In genomic region chr2:122667856-122668255, GRCm38 (mm10) we compare ENCODE assay signal across 9 mouse cellular contexts. TPM values are rescaled to one million over a fixed set of nuclear protein-coding genes. Genes with fewer than 3 reads are reported as not detected.
DNase-seq lines count a peak whose midpoint lies in the region; ATAC-seq and TF ChIP-seq lines count a peak whose summit lies in the region.
"Had no signal": no experiment of that assay in that cellular context is flagged by ENCODE, and none has a peak within 500 bp of the region (broad histone marks: within the 10 kb centered on the region; RNA-seq: fewer than 3 reads in every experiment).

No protein-coding gene starts in this region.

- no peaks in the 10 kb centered on the region for H3K36me3 ChIP-seq in intestine, embryonic 16.5 days (ENCODE audit: control insufficient read depth, insufficient read depth, low read length)
- H3K36me3 ChIP-seq in intestine, embryonic 15.5 days, result no peaks in the 10 kb centered on the region
- no peaks in the 10 kb centered on the region for H3K36me3 ChIP-seq in ES-Bruce4 (ENCODE audit: control insufficient read depth, insufficient read depth, low read length, poor library complexity, severe bottlenecking)
- H3K36me3 ChIP-seq in stomach, postnatal 0 days (ENCODE audit: control insufficient read depth, insufficient read depth, low read length), result no peaks in the 10 kb centered on the region
- H3K36me3 ChIP-seq: embryonic facial prominence, embryonic 13.5 days had no signal

- no peak for TF ChIP-seq EP300 in ES-Bruce4 (IDR thresholded peaks at IDR 0.05; ENCODE audit: insufficient read depth, low read depth, low read length)
- no peak for TF ChIP-seq EP300 in stomach, postnatal 0 days (optimal IDR thresholded peaks at IDR 0.05)

- intact Hi-C loops in left cerebral cortex, postnatal 25 days (cut with DNase I), result loop anchor here (1.0 kb wide), 1 partner anchor 31 kb away; no protein-coding TSS in a partner anchor

- ATAC-seq in intestine, embryonic 16.5 days, result peak; percentile 10; the same call in 1 of the 2 replicates
- ATAC-seq in intestine, embryonic 15.5 days, result no peak
- ATAC-seq in stomach, postnatal 0 days (ENCODE audit: low FRiP score, low TSS enrichment), result no peak
- ATAC-seq in monocyte, adult 5-6 weeks (replicated peaks; ENCODE audit: insufficient number of reproducible peaks, low FRiP score, low TSS enrichment, poor library complexity, severe bottlenecking), result no peak

- H3K4me1 ChIP-seq in intestine, embryonic 16.5 days (ENCODE audit: control insufficient read depth, insufficient read depth, low read length), result no peaks in the 10 kb centered on the region
- H3K4me1 ChIP-seq in intestine, embryonic 15.5 days (replicated peaks), result no peaks in the 10 kb centered on the region
- H3K4me1 ChIP-seq in ES-Bruce4 (ENCODE audit: control insufficient read depth, insufficient read depth, low read length), result no peaks in the 10 kb centered on the region
- H3K4me1 ChIP-seq in cortical plate, adult 2 months (ENCODE audit: control insufficient read depth, insufficient read depth, low read length), result no peaks in the 10 kb centered on the region
- H3K4me1 ChIP-seq in stomach, postnatal 0 days (replicated peaks; ENCODE audit: control insufficient read depth, insufficient read depth), result no peaks in the 10 kb centered on the region
- H3K4me1 ChIP-seq: embryonic facial prominence, embryonic 13.5 days had no signal

- H3K4me2 ChIP-seq in intestine, embryonic 16.5 days (ENCODE audit: low read depth, low read length), result no peak overlapping the region
- no peak overlapping the region for H3K4me2 ChIP-seq in intestine, embryonic 15.5 days (replicated peaks)
- no peak overlapping the region for H3K4me2 ChIP-seq in stomach, postnatal 0 days (replicated peaks; ENCODE audit: low read depth)
- H3K4me2 ChIP-seq: embryonic facial prominence, embryonic 13.5 days had no signal

- H3K27me3 ChIP-seq in intestine, embryonic 16.5 days (replicated peaks; ENCODE audit: control insufficient read depth, insufficient read depth, low read length), result no peaks in the 10 kb centered on the region
- H3K27me3 ChIP-seq in intestine, embryonic 15.5 days (replicated peaks), result no peaks in the 10 kb centered on the region
- H3K27me3 ChIP-seq in ES-Bruce4 (ENCODE audit: control insufficient read depth, insufficient read depth, low read length, poor library complexity, severe bottlenecking), result no peaks in the 10 kb centered on the region
- H3K27me3 ChIP-seq in stomach, postnatal 0 days (ENCODE audit: control insufficient read depth, insufficient read depth, low read length), result no peaks in the 10 kb centered on the region
- H3K27me3 ChIP-seq: embryonic facial prominence, embryonic 13.5 days had no signal

- peak; percentile 51 for DNase-seq in A20 (ENCODE audit: low read depth, low spot score)
- DNase-seq in left cerebral cortex, postnatal 25 days (ENCODE audit: low spot score in 2 of 2), result peak; percentile 19 to 53
- peak; percentile 54 for DNase-seq in stomach, postnatal 0 days (ENCODE audit: low spot score)

- peak; percentile 19 for TF ChIP-seq CTCF in ES-Bruce4 (IDR thresholded peaks at IDR 0.05; ENCODE audit: low read depth, low read length)
- peak; percentile 75 for TF ChIP-seq CTCF in cortical plate, adult 2 months (IDR thresholded peaks at IDR 0.05; ENCODE audit: extremely low read depth, insufficient read depth, low read length)
- TF ChIP-seq CTCF in stomach, postnatal 0 days (IDR thresholded peaks at IDR 0.05; ENCODE audit: low read depth), result peak; percentile 84

- WGBS in intestine, embryonic 16.5 days, result 24% methylated on average over 5 of the region's 5 CpGs
- 25% methylated on average over 5 of the region's 5 CpGs for WGBS in intestine, embryonic 15.5 days
- WGBS in stomach, postnatal 0 days, result 20% methylated on average over 5 of the region's 5 CpGs

- no peak for TF ChIP-seq POLR2A in ES-Bruce4 (IDR thresholded peaks at IDR 0.05; ENCODE audit: insufficient read depth, low read length)
- TF ChIP-seq POLR2A in cortical plate, adult 2 months (IDR thresholded peaks at IDR 0.05; ENCODE audit: extremely low read depth, insufficient read depth, low read length), result no peak

- H3K27ac ChIP-seq in intestine, embryonic 16.5 days (ENCODE audit: low read length), result no peak overlapping the region
- H3K27ac ChIP-seq in intestine, embryonic 15.5 days, result no peak overlapping the region
- no peak overlapping the region for H3K27ac ChIP-seq in ES-Bruce4 (ENCODE audit: insufficient read depth, low read length)
- no peak overlapping the region for H3K27ac ChIP-seq in cortical plate, adult 2 months (ENCODE audit: insufficient read depth, low read length)
- no peak overlapping the region for H3K27ac ChIP-seq in stomach, postnatal 0 days (replicated peaks)
- H3K27ac ChIP-seq: embryonic facial prominence, embryonic 13.5 days had no signal

- no peak overlapping the region for H3K4me3 ChIP-seq in intestine, embryonic 16.5 days (ENCODE audit: low read length)
- no peak overlapping the region for H3K4me3 ChIP-seq in intestine, embryonic 15.5 days (replicated peaks)
- no peak overlapping the region for H3K4me3 ChIP-seq in ES-Bruce4 (ENCODE audit: low read depth, low read length)
- H3K4me3 ChIP-seq in cortical plate, adult 2 months (ENCODE audit: insufficient read depth, low read length), result no peak overlapping the region
- H3K4me3 ChIP-seq in stomach, postnatal 0 days (ENCODE audit: low read depth, low read length), result no peak overlapping the region
- H3K4me3 ChIP-seq: embryonic facial prominence, embryonic 13.5 days had no signal

- H3K9me3 ChIP-seq in intestine, embryonic 16.5 days (ENCODE audit: control insufficient read depth, low read length), result no peaks in the 10 kb centered on the region
- H3K9me3 ChIP-seq in intestine, embryonic 15.5 days, result no peaks in the 10 kb centered on the region
- H3K9me3 ChIP-seq in ES-Bruce4 (replicated peaks; ENCODE audit: control insufficient read depth, insufficient read depth, low read length, poor library complexity, severe bottlenecking), result no peaks in the 10 kb centered on the region
- H3K9me3 ChIP-seq in stomach, postnatal 0 days (ENCODE audit: control insufficient read depth, low read length), result no peaks in the 10 kb centered on the region
- H3K9me3 ChIP-seq: embryonic facial prominence, embryonic 13.5 days had no signal

- no peak overlapping the region for H3K9ac ChIP-seq in intestine, embryonic 16.5 days (ENCODE audit: low read depth, low read length)
- H3K9ac ChIP-seq in intestine, embryonic 15.5 days, result no peak overlapping the region
- no peak overlapping the region for H3K9ac ChIP-seq in ES-Bruce4 (ENCODE audit: low read depth, poor library complexity, severe bottlenecking)
- no peak overlapping the region for H3K9ac ChIP-seq in stomach, postnatal 0 days (ENCODE audit: low read length)
- H3K9ac ChIP-seq: embryonic facial prominence, embryonic 13.5 days had no signal

RNA-seq across cellular contexts. Expression of gene AA467197, which starts 31.1 kb away (rescaled TPM):
- 8.7 and 10.1 TPM in 2 replicates for polyA plus RNA-seq in intestine, embryonic 16.5 days (2015; fragmentation: Nextera tagmentation; extraction: Ambion mirVana)
- polyA plus RNA-seq in intestine, embryonic 15.5 days (2015; fragmentation: Nextera tagmentation; extraction: Ambion mirVana), result 7.1 and 7.3 TPM in 2 replicates
- polyA plus RNA-seq in ES-Bruce4 (2011; ENCODE audit: insufficient read depth, insufficient read length, low read depth, missing spikeins), result 15.8 and 16.3 TPM in 2 replicates
- polyA plus RNA-seq in cortical plate, adult 2 months (2012; rRNA removed), result 0.51 and 0.75 TPM in 2 replicates
- not detected for total RNA-seq in left cerebral cortex, postnatal 25 days (2021)
- 193 and 201 TPM in 2 replicates for polyA plus RNA-seq in stomach, postnatal 0 days (2015; fragmentation: Nextera tagmentation; extraction: Ambion mirVana)
- 3.2 to 7.8 TPM in 2 of 3 replicates, not detected in the other for total RNA-seq in monocyte, adult 5-6 weeks (2017)
- polyA plus RNA-seq: embryonic facial prominence, embryonic 13.5 days had no signal

RNA-seq across cellular contexts. Expression of gene Slc30a4, which starts 34.6 kb away (rescaled TPM):
- polyA plus RNA-seq in intestine, embryonic 16.5 days (2015; fragmentation: Nextera tagmentation; extraction: Ambion mirVana), result 8.1 and 10.1 TPM in 2 replicates
- 10.2 and 10.8 TPM in 2 replicates for polyA plus RNA-seq in intestine, embryonic 15.5 days (2015; fragmentation: Nextera tagmentation; extraction: Ambion mirVana)
- polyA plus RNA-seq in ES-Bruce4 (2011; ENCODE audit: insufficient read depth, insufficient read length, low read depth, missing spikeins), result 8.2 and 9.6 TPM in 2 replicates
- 25.9 and 26.7 TPM in 2 replicates for polyA plus RNA-seq in cortical plate, adult 2 months (2012; rRNA removed)
- total RNA-seq in left cerebral cortex, postnatal 25 days (2021), result 10 to 100 TPM; 45.9 to 48.6 TPM
- 9.5 TPM in 2 replicates for polyA plus RNA-seq in stomach, postnatal 0 days (2015; fragmentation: Nextera tagmentation; extraction: Ambion mirVana)
- 1.1 to 3.7 TPM (median 1.6 TPM) in 3 replicates for total RNA-seq in monocyte, adult 5-6 weeks (2017)

RNA-seq across cellular contexts. Expression of gene Gatm, which starts 56.8 kb away (rescaled TPM):
- polyA plus RNA-seq in intestine, embryonic 16.5 days (2015; fragmentation: Nextera tagmentation; extraction: Ambion mirVana), result 22.3 and 22.8 TPM in 2 replicates
- polyA plus RNA-seq in intestine, embryonic 15.5 days (2015; fragmentation: Nextera tagmentation; extraction: Ambion mirVana), result 18.9 and 23.9 TPM in 2 replicates
- polyA plus RNA-seq in ES-Bruce4 (2011; ENCODE audit: insufficient read depth, insufficient read length, low read depth, missing spikeins), result 4.2 and 5.9 TPM in 2 replicates
- polyA plus RNA-seq in cortical plate, adult 2 months (2012; rRNA removed), result 118 and 140 TPM in 2 replicates
- 10 to 100 TPM; 53.7 to 55.2 TPM for total RNA-seq in left cerebral cortex, postnatal 25 days (2021)
- polyA plus RNA-seq in stomach, postnatal 0 days (2015; fragmentation: Nextera tagmentation; extraction: Ambion mirVana), result 8.5 and 9.3 TPM in 2 replicates
- total RNA-seq in monocyte, adult 5-6 weeks (2017), result 0.75 to 0.97 TPM (median 0.95 TPM) in 3 replicates

Comparison
In these comparisons a context has a peak if more than half of its experiments do, and no peak if none do; other contexts are left out.
1. CTCF ChIP-seq: peak in every context shown above with its lines; median percentile 84 in stomach, postnatal 0 days; 75 in cortical plate, adult 2 months; 19 in ES-Bruce4.
2. RNA of gene AA467197, which starts 31.1 kb away (polyA plus RNA-seq): 193 to 201 TPM in stomach, postnatal 0 days; 15.8 to 16.3 TPM in ES-Bruce4, 8.7 to 10.1 TPM in intestine, embryonic 16.5 days, 7.1 to 7.3 TPM in intestine, embryonic 15.5 days and 0.51 to 0.75 TPM in cortical plate, adult 2 months; every median in the first group is over 10 times any median in the second.
3. Peak in every context shown above with its lines, with median percentiles within 50 percentile points of each other: DNase-seq.